Mouse (Mus musculus): Measurements from ENCODE around the gene Polr1a. TPM values are rescaled to one million over a fixed set of nuclear protein-coding genes. Genes with fewer than 3 reads are reported as not detected.

Gene Polr1a
- polyA plus RNA-seq (2012) = 16.6 and 22.7 TPM in 2 replicates

GRCm38 (mm10) chr6:71908481-71909381 is at the start of gene Polr1a, which contains the start of gene Ptcd3:
Gene Polr1a, plus strand, starts transcription at chr6:71909053.
Gene Ptcd3, minus strand, starts transcription at chr6:71908750.

Other genes starting within 250 kb of the Polr1a start
- 0.50 and 0.61 TPM in 2 replicates for gene Reep1, start 201.5 kb upstream of the Polr1a start, polyA plus RNA-seq (2012)
- gene Mrpl35, start 82.1 kb upstream of the Polr1a start, polyA plus RNA-seq (2012) = 1.6 and 2.9 TPM in 2 replicates
- gene Immt, start 77.7 kb upstream of the Polr1a start, polyA plus RNA-seq (2012) = 35.5 and 41.7 TPM in 2 replicates
- gene Ptcd3, start 303 bp upstream of the Polr1a start, polyA plus RNA-seq (2012) = 4.1 and 4.5 TPM in 2 replicates
- gene St3gal5, start 188.5 kb downstream of the Polr1a start, polyA plus RNA-seq (2012) = 18.1 and 22.4 TPM in 2 replicates